Mouse (Mus musculus) cerebellum, adult 9-11 months (tissue): ENCODE measurements at regions not wholly inside any gene's neighbourhood (a gene's known extent, or its start where the extent isn't known, plus 50 kb on each side); places are given as distances from the start of the nearest gene placed in this dataset.

ENCODE experiments used
- DNase-seq: peaks from one replicate; pipeline ENCODE4 v3.0.0; 2022

- DNase-seq, result no peak
Observed at GRCm38 (mm10) chr14:29784506-29784905, 62.8 kb upstream of the Cacna2d3 start.

- DNase-seq, result no peak
Observed at GRCm38 (mm10) chr14:29786431-29786830, 64.8 kb upstream of the Cacna2d3 start.

- DNase-seq, result no peak
Observed at GRCm38 (mm10) chr14:29787796-29788195, 66.1 kb upstream of the Cacna2d3 start.

GRCm38 (mm10) chr14:29788351-29788750 lies 66.7 kb upstream of the Cacna2d3 start:
- DNase-seq, result no peak

GRCm38 (mm10) chr14:29795325-29795724 lies 73.7 kb upstream of the Cacna2d3 start:
- DNase-seq, result no peak

- DNase-seq, result no peak
Observed at GRCm38 (mm10) chr14:29796396-29796795, 74.7 kb upstream of the Cacna2d3 start.

- DNase-seq, result no peak
Observed at GRCm38 (mm10) chr14:29799852-29800251, 78.2 kb upstream of the Cacna2d3 start.

GRCm38 (mm10) chr14:29805234-29805633 lies 83.6 kb upstream of the Cacna2d3 start:
- no peak for DNase-seq

GRCm38 (mm10) chr14:29807881-29808280 lies 86.2 kb upstream of the Cacna2d3 start:
- no peak for DNase-seq

- no peak for DNase-seq
Observed at GRCm38 (mm10) chr14:29814626-29815025, 93.0 kb upstream of the Cacna2d3 start.

- no peak for DNase-seq
Observed at GRCm38 (mm10) chr14:29817548-29817947, 95.9 kb upstream of the Cacna2d3 start.

- DNase-seq, result no peak
Observed at GRCm38 (mm10) chr14:29818251-29818650, 96.6 kb upstream of the Cacna2d3 start.

- DNase-seq, result no peak
Observed at GRCm38 (mm10) chr14:29818751-29819150, 97.1 kb upstream of the Cacna2d3 start.

- no peak for DNase-seq
Observed at GRCm38 (mm10) chr14:29837063-29837462, 115.4 kb upstream of the Cacna2d3 start.

GRCm38 (mm10) chr14:29839576-29839975 lies 117.9 kb upstream of the Cacna2d3 start:
- no peak for DNase-seq

- DNase-seq, result no peak
Observed at GRCm38 (mm10) chr14:29841361-29842117, 119.9 kb upstream of the Cacna2d3 start.

- no peak for DNase-seq
Observed at GRCm38 (mm10) chr14:29847661-29848060, 120.4 kb upstream of the Selenok start.

- no peak for DNase-seq
Observed at GRCm38 (mm10) chr14:29851286-29851685, 116.8 kb upstream of the Selenok start.

GRCm38 (mm10) chr14:29851956-29852725 lies 116.0 kb upstream of the Selenok start:
- DNase-seq, result no peak

- DNase-seq, result no peak
Observed at GRCm38 (mm10) chr14:29862032-29862431, 106.1 kb upstream of the Selenok start.

GRCm38 (mm10) chr14:29866455-29867275 lies 101.4 kb upstream of the Selenok start:
- DNase-seq, result no peak

GRCm38 (mm10) chr14:29867311-29867710 lies 100.8 kb upstream of the Selenok start:
- no peak for DNase-seq

- DNase-seq, result no peak
Observed at GRCm38 (mm10) chr14:29869930-29870329, 98.2 kb upstream of the Selenok start.
